Mouse (Mus musculus): ENCODE results near the gene Ccdc33. TPM values are rescaled to one million over a fixed set of nuclear protein-coding genes. Genes with fewer than 3 reads are reported as not detected.
A peak's percentile ranks its signal among the peaks of the same experiment; 100 is the strongest.

The Ccdc33 gene
- total RNA-seq, 2 experiments from 2014 or later = 0.86 to 1.3 TPM

DNA sequence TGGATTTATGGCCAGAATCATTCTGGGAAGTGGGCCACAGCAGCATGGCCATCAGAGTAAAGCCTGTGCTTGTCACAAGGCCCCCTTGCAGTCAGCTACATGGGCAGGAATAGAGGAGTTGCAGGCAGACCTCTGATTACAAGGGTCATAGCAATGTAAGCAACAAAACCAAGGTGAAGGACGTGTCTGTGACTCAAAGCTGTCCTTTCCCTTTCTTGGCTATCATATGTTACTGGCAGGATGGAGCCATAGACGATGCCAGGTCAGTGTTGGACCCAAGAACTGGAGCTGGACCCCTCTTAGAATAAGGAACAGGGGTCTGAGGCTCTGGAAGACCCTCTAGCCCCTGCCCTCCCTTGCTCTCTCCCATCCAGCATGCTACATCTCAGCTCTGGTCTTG is 30.2 kb upstream of the Ccdc33 start:
- no peak for DNase-seq (ENCODE audit: extremely low spot score in 1 of 2, low spot score in 2 of 2)
- intact Hi-C loops (cut with DNase I) = no loop called here
- TF ChIP-seq CTCF (IDR thresholded peaks at IDR 0.05) = no peak
- no peak overlapping the region for H3K4me3 ChIP-seq
- no peak overlapping the region for H3K27ac ChIP-seq

DNA sequence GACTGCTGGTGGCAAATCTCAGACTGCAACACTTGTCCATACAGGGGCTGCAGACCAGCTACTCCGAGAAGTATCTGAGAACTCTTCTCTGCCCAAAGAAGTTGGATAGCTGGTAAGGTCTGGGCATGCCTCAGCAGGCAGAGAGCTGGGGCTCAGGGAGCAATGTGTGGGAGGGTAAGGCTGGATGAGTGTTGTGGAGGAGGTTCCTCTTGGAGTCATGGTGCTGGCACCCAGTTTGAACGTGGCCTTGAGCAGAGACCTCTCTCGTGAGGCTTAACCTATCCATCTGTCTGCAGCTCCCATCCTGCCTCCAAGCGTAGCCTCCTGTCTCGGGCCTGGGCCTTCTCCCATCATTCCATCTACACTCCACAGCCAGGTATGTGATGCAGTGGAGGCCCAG is 26.8 kb upstream of the Ccdc33 start:
- no peak for TF ChIP-seq CTCF (IDR thresholded peaks at IDR 0.05)
- DNase-seq (ENCODE audit: extremely low spot score in 1 of 2, low spot score in 2 of 2) = no peak
- intact Hi-C loops (cut with DNase I) = no loop called here
- Histone ChIP-seq H3K4me3 (no peak overlapping the region), H3K27ac (no peak overlapping the region)

DNA sequence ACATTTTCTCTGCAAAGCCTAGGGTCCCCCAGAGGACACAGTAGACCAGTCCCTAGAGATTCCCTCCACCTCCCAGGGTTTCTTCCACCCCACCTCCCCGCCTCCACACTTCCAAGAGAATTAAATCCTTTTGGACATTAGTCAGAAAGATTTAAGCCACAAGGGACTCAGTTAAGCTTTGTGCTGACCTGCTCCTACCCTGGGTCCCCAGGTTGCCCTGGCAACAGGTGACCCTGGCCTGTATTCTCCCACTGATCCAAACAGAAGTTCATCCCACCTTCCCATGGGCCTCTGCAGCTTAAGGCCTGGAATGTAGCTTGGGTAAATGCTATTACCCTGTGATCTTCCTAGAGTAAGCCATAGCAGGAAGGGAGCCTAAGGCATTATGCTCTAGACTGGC is 26.0 kb upstream of the Ccdc33 start:
- no peak overlapping the region for H3K4me3 ChIP-seq
- no peak for DNase-seq (ENCODE audit: extremely low spot score in 1 of 2, low spot score in 2 of 2)
- TF ChIP-seq CTCF (IDR thresholded peaks at IDR 0.05) = no peak
- intact Hi-C loops (cut with DNase I) = no loop called here
- H3K27ac ChIP-seq = no peak overlapping the region

DNA sequence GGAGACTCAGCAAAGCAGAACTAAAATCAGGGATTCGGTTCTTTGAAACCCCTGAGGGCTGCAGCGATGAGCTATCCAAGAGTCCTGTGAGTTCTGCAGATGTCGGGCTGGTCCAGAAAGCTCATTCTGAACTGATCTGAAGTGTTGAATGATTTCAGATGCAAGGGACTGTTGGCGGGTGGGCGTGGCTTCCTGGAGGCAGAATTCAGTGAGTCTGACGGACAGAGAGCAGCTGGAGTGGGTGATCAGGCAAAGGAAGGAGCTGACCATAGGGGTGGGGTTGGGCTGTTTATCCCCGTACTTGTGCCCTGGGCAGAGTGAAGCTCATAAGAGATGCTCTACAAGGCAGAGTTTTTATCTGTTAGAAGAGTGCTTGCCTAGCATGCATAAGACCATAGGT is 24.8 kb upstream of the Ccdc33 start:
- no peak for TF ChIP-seq CTCF (IDR thresholded peaks at IDR 0.05)
- Histone ChIP-seq H3K27ac (no peak overlapping the region), H3K4me3 (no peak overlapping the region)
- DNase-seq (ENCODE audit: extremely low spot score in 1 of 2, low spot score in 2 of 2) = no peak
- intact Hi-C loops (cut with DNase I) = no loop called here

DNA sequence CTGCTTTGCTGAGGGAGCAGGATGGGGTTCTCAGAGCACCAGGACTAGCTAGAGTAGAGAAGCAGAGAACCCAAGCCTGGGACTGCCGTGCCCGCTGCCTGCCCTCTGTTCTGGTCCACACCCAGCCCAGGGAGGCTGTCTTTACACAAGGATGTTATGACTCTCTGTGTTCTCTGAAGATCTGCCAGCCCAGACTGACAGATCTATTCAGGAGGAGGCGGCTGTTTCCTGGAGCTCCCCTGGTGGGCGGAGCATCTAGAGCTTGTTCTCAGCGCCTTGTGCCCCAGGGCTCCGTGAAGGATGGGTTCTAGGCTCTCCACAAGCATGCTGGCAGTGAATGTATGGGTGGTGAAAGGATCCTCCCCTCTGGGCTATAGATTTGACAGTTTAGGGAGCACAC is 21.3 kb upstream of the Ccdc33 start:
- H3K27ac ChIP-seq = peak overlapping the region; percentile 69
- intact Hi-C loops (cut with DNase I) = no loop called here
- no peak overlapping the region for H3K4me3 ChIP-seq
- no peak; the same call in 1 of the 2 replicates for TF ChIP-seq CTCF (IDR thresholded peaks at IDR 0.05)
- DNase-seq (ENCODE audit: extremely low spot score in 1 of 2, low spot score in 2 of 2) = peak in 1 of 2 experiments; percentile 50

DNA sequence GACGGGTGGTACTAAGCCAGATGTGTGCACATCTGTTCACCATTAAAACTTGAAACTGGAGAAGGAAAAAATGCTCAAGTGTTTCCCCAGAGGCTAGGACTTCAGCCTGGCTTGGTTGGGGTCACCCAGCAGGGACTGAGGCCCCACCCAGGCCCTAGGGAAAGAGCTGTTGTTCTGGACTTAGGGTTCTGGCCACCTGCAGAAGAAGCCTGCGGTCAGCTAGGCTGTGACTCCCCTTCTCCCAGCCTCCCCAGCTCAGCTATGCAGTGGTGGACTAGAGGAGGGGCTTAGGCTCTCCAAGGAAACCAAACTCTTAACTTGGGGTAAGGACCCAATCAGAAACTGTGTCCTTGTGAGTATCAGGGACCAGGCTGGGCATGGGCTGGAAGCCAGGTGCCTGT is 17.3 kb upstream of the Ccdc33 start:
- no peak for TF ChIP-seq CTCF (IDR thresholded peaks at IDR 0.05)
- intact Hi-C loops (cut with DNase I) = no loop called here
- Histone ChIP-seq H3K27ac (no peak overlapping the region), H3K4me3 (no peak overlapping the region)
- DNase-seq (ENCODE audit: extremely low spot score in 1 of 2, low spot score in 2 of 2) = no peak

DNA sequence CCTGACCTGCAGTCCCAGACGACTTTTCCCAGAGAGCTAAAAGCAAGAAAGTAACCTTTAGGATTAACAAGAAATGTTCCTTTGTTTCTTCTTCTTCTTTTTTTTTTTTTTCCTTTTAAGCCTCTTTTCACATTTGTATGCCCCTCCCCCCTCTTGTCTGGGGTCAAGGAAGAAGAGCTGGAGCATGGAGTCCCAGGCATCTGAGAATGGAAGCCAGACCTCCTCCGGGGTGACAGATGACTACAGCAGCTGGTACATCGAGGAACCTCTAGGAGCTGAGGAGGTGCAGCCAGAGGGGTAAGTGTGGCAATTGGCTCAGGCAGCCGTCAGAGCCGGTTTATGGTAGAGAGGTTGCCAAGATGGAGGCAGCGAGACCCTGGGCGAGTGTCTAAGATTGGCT is 16.3 kb upstream of the Ccdc33 start:
- TF ChIP-seq CTCF (IDR thresholded peaks at IDR 0.05) = no peak
- no peak for DNase-seq (ENCODE audit: extremely low spot score in 1 of 2, low spot score in 2 of 2)
- no peak overlapping the region for H3K4me3 ChIP-seq
- H3K27ac ChIP-seq = no peak overlapping the region
- intact Hi-C loops (cut with DNase I) = no loop called here

DNA sequence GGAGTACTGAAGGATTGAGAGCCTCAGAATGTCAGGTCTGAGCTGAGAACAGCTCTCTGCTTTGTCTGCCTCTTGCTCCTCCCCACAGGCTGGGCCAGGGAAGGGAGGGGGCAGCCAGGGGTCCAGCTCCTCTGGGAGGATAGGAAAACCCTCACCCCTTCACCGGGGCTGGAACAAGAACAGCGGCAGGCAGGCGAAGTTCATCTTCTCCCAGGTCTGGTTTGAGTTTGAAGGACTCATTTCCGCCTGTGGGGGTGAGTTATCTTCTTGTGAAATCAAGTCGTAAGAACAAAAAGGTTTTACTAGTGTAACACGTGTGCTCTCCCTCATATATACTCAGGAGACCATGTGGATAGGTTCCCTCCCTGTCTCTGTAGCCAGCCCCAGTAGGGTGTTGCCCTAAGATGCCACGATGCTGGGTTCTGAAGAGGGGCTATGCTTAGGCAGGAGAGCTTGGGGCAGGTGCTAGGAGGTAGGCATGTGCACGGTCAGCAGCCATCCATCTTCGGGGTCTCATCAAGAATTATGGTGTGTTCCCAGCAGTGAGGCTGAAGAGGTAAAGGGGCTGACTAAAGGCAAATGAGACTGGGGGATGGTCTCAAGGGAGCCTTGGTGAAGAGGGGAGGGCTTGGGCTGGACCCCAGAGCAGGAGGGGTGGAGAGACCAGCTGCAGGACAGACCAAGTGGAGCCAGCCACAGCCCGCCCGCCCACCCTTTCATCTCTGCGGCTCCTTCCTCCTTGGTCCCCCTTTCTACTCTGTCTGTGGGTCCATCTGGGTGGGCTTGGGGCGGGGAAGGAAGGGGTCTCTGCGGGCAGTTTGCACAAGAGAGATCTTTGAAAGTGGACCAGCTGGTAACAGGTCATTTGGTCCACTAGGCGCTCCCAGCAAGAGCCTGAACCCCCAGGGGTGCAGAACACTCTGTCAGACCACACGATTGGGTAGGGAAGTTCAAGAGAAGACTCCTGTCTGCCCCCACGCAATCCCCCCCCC is 15.6 kb upstream of the Ccdc33 start:
- H3K27ac ChIP-seq = no peak overlapping the region

DNA sequence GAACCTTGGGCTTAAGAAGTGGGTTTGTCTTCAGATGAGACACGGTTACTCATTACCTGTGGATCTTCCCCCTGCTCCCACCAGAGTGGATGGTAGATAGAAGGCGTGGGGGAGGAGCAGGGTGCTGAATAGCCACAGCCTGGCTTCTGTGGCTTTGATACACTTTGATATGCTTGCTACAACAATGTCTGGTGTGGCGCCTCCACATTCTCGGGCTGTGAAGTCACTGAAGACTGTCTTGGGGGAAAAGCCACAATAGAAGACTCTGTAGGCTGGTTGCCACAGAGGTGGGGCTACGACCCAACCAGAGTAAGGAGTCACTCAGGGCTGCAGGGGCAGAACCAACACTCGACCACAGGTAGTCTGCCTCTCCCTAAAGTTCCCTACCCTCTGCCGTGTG is 13.1 kb upstream of the Ccdc33 start:
- no peak for DNase-seq (ENCODE audit: extremely low spot score in 1 of 2, low spot score in 2 of 2)
- H3K4me3 ChIP-seq = no peak overlapping the region
- TF ChIP-seq CTCF (IDR thresholded peaks at IDR 0.05) = no peak
- intact Hi-C loops (cut with DNase I) = no loop called here
- H3K27ac ChIP-seq = no peak overlapping the region

More for the DNA sequence above, 15.6 kb upstream of the Ccdc33 start:
- no peak for DNase-seq (ENCODE audit: extremely low spot score in 1 of 2, low spot score in 2 of 2)
- no peak for TF ChIP-seq CTCF (IDR thresholded peaks at IDR 0.05)
- intact Hi-C loops (cut with DNase I) = no loop called here
- H3K4me3 ChIP-seq = no peak overlapping the region

DNA sequence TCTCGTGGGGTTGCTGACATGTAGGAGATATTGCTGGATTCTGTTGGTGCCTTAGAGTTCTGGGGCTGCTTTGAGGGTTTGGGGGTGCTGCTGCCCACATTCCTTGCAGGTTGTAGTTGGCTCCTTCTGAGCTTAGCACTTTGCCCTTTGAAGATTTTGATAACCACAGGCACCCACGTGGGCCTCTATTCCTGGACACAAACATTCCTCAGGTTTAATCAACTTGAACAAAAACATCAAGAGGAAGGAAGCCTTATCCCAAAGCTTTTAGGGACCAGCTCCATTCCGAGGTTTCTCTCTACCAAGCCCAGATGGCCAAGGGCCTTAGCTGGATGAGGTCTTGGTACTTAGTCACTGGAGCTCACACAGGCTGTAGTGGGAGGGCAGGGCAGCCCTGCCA is 12.3 kb upstream of the Ccdc33 start:
- no peak for DNase-seq (ENCODE audit: extremely low spot score in 1 of 2, low spot score in 2 of 2)
- TF ChIP-seq CTCF (IDR thresholded peaks at IDR 0.05) = no peak
- intact Hi-C loops (cut with DNase I) = no loop called here
- H3K27ac ChIP-seq = no peak overlapping the region
- no peak overlapping the region for H3K4me3 ChIP-seq

DNA sequence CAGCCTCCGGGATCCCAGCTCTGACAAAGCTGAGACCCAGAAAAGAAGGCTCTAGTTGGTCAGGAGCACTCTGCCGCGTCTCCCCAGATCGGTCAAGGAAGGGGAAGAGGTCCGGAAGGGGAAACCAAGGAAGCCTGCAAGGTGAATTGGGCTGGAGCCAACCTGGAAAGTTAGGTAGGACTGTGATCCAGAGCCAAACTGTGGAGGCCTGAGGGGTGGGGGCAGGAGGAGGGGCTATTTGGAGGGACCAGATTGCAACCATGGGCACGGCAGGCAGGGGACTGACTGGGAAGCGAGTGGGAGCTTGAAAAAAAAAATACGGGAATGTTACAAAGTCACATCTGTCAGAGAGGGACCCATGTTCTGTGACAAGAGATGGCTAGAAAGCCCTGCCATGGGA is 10.9 kb upstream of the Ccdc33 start:
- H3K4me3 ChIP-seq = no peak overlapping the region
- H3K27ac ChIP-seq = no peak overlapping the region
- DNase-seq (ENCODE audit: extremely low spot score in 1 of 2, low spot score in 2 of 2) = no peak
- TF ChIP-seq CTCF (IDR thresholded peaks at IDR 0.05) = no peak
- intact Hi-C loops (cut with DNase I) = no loop called here

DNA sequence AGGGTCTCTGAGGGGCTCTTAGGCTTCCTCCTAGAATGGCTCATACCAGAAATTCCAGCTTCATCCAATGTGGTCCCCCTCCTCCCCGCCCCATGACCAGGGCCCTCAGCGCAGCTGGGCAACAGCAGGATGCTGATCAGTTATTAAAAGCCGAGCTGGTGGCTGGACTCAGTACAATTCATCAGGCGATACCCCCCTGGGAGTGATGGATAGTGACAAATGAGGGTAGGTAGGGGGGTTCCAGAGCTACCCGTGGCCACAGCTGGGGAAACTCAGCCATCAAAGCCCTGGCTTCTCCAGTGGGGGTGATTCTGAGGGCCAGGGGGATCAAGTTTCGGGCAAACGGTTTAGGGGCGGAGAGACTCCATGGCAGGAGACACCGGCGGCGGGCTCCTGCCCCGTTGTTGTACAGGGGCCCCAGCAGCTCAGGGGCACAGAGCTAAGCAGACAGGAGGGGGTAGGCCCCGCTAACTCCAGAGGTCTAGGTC is 10.3 kb upstream of the Ccdc33 start:
- Histone ChIP-seq H3K27ac (no peak overlapping the region), H3K4me3 (no peak overlapping the region)
- intact Hi-C loops (cut with DNase I) = no loop called here
- no peak for DNase-seq (ENCODE audit: extremely low spot score in 1 of 2, low spot score in 2 of 2)
- no peak for TF ChIP-seq CTCF (IDR thresholded peaks at IDR 0.05)

DNA sequence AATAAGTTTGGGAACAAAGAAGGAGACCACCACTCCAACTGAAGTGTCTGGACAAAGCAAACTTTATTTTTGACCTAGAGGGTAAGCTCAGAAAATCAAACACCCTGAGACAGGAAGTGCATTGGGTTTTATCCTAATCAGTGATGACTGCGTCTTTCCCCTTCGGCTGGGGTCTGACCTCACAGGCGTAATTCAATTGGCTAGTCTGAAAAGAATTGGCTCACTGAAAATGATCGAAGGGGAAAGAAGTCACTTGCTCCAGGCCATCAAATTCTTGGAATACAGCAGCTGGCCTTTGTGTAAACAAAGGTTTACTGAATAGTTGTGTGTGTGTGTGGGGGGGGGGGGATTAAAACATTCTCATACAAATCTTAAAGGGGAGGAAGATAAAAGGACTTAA is 7.2 kb upstream of the Ccdc33 start:
- no peak overlapping the region for H3K4me3 ChIP-seq
- TF ChIP-seq CTCF (IDR thresholded peaks at IDR 0.05) = no peak
- no peak overlapping the region for H3K27ac ChIP-seq
- intact Hi-C loops (cut with DNase I) = no loop called here
- DNase-seq (ENCODE audit: extremely low spot score in 1 of 2, low spot score in 2 of 2) = no peak
